Mouse (Mus musculus) neural tube, embryonic 13.5 days (tissue): ENCODE measurements around the gene Ptpn1. TPM values are rescaled to one million over a fixed set of nuclear protein-coding genes. Genes with fewer than 3 reads are reported as not detected.

Experiments used
- ATAC-seq: fragments of 200-750 bp; cut with Nextera tagmentation; 2 replicates; pipeline ENCODE4 v1.8.0; 2017; ENCODE audit warnings: low read depth, mild to moderate bottlenecking, moderate TSS enrichment, moderate library complexity
- H3K27ac ChIP-seq: fragments of 300-500 bp; sonication (generic); replicated peaks from 2 replicates; pipeline ENCODE4 v1.5.1; 2015; ENCODE audit warnings: moderate library complexity, mild to moderate bottlenecking, inconsistent platforms
- H3K27me3 ChIP-seq: fragments of 300-500 bp; sonication (generic); 2 replicates; pipeline ENCODE4 v1.6.1; 2015; ENCODE audit warnings: mild to moderate bottlenecking, inconsistent platforms
- H3K36me3 ChIP-seq: fragments of 300-500 bp; sonication (generic); 2 replicates; pipeline ENCODE4 v1.6.1; 2015; ENCODE audit warnings: mild to moderate bottlenecking, inconsistent platforms
- H3K4me1 ChIP-seq: fragments of 300-500 bp; sonication (generic); replicated peaks from 2 replicates; pipeline ENCODE4 v1.6.1; 2015; ENCODE audit warnings: inconsistent platforms
- H3K4me2 ChIP-seq: fragments of 300-500 bp; sonication (generic); 2 replicates; pipeline ENCODE4 v1.6.1; 2015; ENCODE audit warnings: inconsistent platforms, mild to moderate bottlenecking, moderate library complexity
- H3K4me3 ChIP-seq: fragments of 300-500 bp; sonication (generic); 2 replicates; pipeline ENCODE4 v1.5.1; 2015; ENCODE audit warnings: mild to moderate bottlenecking, inconsistent platforms
- H3K9ac ChIP-seq: fragments of 300-500 bp; sonication (generic); 2 replicates; pipeline ENCODE4 v1.6.1; 2015; ENCODE audit warnings: moderate library complexity, mild to moderate bottlenecking, inconsistent platforms
- H3K9me3 ChIP-seq: fragments of 300-500 bp; sonication (generic); 2 replicates; pipeline ENCODE4 v1.6.1; 2016; ENCODE audit warnings: inconsistent platforms
- WGBS: fragments of 180-500 bp; shearing (Covaris S2); methylation state at CpG from one replicate; pipeline ENCODE4 v1.1.7; 2015; 5-methylcytosine and 5-hydroxymethylcytosine counted together
- polyA plus RNA-seq: library from polyadenylated mRNA; unstranded; fragments of >200 nt; fragmentation: Nextera tagmentation; extraction: Ambion mirVana; gene quantifications from 2 replicates; pipeline ENCODE4 v1.2.1, GENCODE M21; 2015

Gene Ptpn1
- polyA plus RNA-seq, 1 experiment from 2014 or later: 110 TPM

DNA sequence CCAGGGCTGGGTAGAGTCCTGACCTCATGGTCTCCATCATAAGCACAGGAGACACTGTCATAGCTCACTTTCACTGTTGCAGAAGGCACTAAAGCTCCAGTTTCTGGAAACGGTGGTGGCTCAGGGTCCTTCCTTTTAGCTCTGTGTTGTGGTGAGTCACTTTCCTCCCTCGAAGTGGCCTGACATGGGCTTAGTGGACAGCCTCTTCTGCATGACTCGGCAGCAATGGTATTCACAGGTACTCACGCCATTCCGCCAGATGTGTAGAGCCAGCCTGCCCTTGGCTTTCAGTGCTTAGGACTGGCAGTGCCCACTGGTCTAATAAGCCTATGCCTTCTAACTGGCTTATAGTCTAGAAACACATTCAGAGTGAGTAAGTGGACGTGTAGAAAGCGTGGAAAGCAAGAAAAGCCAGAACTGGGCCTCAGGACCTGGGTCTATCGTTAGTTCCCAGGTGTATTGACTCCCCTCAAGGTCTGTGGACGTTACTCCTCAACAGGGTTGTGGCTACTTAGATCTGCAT is 32.0 kb downstream of the Ptpn1 start:
- Histone ChIP-seq H3K4me1 (peaks cover 27% of the 10 kb centered on the region), H3K4me3 (no peak overlapping the region), H3K9me3 (no peaks in the 10 kb centered on the region), H3K9ac (no peak overlapping the region), H3K36me3 (peaks cover 58% of the 10 kb centered on the region), H3K27ac (no peak overlapping the region), H3K27me3 (no peaks in the 10 kb centered on the region), H3K4me2 (no peak overlapping the region)
- WGBS: 93% methylated on average over 9 of the region's 9 CpGs
- no peak for ATAC-seq

DNA sequence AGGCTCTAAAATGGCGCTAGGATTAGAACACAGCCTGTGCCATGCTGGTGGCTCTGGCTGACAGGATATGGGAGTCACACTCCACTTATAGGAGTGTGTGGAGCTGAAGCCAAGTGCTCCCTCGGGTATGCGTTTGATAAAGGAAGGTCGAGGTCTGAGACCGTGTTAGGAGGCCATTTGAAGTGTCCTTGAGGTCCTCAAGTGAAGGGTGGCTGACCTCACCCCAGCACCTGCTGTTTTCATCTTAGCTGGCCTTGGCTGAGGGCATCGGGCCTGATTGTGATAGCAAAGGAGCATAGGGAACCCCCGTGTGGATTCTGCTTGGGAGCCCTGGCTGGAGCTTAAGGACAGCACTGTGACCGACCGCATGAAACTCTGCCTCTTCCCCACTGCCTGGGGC is 32.5 kb downstream of the Ptpn1 start:
- 89% methylated on average over 9 of the region's 9 CpGs for WGBS
- Histone ChIP-seq H3K27me3 (no peaks in the 10 kb centered on the region), H3K9ac (no peak overlapping the region), H3K4me2 (no peak overlapping the region), H3K9me3 (no peaks in the 10 kb centered on the region), H3K27ac (no peak overlapping the region), H3K36me3 (peaks cover 63% of the 10 kb centered on the region), H3K4me3 (no peak overlapping the region), H3K4me1 (peaks cover 22% of the 10 kb centered on the region)
- no peak for ATAC-seq

DNA sequence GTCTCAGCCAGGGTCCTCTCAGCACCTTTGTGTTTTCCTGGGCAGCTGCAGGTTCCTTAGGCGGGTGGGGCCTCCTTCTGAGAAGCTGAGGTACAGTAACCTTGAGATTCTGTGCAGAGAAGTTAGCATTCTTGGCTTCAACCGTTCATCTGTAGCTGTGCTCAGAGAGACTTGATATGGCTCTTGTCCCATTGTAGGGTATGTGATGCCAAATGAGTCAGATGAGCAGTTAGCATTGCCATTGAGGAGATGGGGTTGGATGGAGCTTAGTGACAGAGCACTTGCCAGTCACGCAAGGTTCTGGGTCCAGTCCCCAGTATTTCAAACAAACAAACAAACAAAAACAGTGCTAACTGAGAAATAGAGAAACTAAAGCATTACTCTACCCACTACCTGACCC is 34.1 kb downstream of the Ptpn1 start:
- peaks cover 79% of the 10 kb centered on the region for H3K36me3 ChIP-seq
- WGBS: 91% methylated on average over 3 of the region's 3 CpGs
- no peaks in the 10 kb centered on the region for H3K27me3 ChIP-seq

DNA sequence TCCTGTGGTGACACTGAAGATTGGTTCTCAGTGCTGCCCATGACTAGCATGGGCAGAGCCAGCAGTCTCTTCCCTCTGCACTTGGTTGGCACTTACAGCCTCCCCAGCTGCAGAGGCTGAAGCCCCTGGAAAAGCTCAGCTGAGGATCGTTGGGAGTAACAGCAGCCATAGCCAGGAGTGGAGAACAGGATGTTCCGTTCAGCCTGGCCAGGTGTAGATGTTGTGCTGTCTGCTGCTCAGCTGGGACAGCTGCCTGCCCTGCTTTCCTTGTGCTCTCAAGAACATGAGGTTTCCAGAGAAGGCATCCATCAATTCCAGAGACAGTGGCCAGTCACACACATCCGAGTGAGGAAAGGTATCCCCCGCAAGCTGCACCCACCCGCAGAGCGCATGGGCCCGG is 36.6 kb downstream of the Ptpn1 start:
- H3K9ac ChIP-seq: no peak overlapping the region
- H3K27ac ChIP-seq: no peak overlapping the region
- no peaks in the 10 kb centered on the region for H3K9me3 ChIP-seq
- no peak for ATAC-seq
- H3K36me3 ChIP-seq: peaks cover 100% of the 10 kb centered on the region
- no peak overlapping the region for H3K4me3 ChIP-seq
- no peak overlapping the region for H3K4me2 ChIP-seq
- H3K4me1 ChIP-seq: no peaks in the 10 kb centered on the region
- H3K27me3 ChIP-seq: no peaks in the 10 kb centered on the region
- 95% methylated on average over 7 of the region's 7 CpGs for WGBS

More for the DNA sequence above, 34.1 kb downstream of the Ptpn1 start:
- no peak overlapping the region for H3K4me3 ChIP-seq
- no peaks in the 10 kb centered on the region for H3K9me3 ChIP-seq
- H3K4me1 ChIP-seq: peaks cover 7% of the 10 kb centered on the region
- ATAC-seq: no peak
- no peak overlapping the region for H3K27ac ChIP-seq
- H3K9ac ChIP-seq: no peak overlapping the region
- no peak overlapping the region for H3K4me2 ChIP-seq

DNA sequence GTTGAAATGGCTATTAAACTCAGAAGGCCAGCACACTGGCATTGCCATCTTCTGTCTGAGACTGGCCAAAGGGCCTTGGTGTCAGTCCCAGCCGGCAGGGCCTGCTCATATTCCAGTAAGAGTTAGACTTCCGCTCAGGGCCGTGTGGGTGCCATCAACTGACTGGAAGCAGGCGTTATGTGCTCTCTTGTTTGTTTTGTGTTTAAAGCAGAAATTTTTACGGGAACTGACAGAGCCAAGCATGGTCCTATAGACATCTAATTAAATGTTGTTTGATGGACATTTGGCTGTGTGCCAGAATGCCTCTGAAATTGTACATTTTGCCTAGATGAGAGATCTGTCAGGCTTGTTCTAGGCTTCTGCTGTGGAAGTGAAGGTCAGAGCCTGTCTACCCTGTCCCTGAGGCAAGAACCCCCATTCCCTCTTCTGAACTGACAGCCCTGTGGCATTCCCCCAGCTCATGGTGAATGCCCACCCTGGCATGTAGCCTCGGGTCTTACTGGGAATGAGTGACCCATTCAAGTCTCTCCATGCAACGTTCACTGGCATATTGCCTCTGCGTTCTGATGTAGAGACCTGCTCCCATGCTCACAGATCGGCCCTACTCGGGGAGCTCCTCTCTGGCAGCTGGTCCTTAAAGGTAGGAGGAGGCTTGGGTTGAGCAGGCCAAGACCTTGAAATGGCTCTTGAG is 38.1 kb downstream of the Ptpn1 start:
- ATAC-seq: no peak
- no peaks in the 10 kb centered on the region for H3K27me3 ChIP-seq

DNA sequence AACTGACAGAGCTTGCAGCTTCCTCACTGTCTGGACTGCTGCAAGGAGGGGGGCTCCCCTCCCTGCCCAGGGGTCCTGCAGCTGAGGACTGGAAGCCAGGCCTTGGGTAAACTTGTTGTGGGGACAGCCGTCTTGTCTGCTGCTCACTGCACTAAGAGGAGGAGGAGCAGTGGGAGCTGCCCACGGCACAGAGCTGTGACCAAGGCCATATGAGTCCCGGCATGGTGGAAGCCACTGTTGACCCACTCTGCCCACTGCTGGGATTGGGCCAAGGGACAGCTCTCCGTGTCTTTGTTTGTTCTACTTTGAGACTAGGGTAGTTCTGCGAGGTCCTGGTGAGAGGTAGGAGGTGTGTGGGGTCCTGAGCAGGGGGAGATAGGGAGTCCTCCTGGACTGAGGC is 40.3 kb downstream of the Ptpn1 start:
- H3K36me3 ChIP-seq: peaks cover 100% of the 10 kb centered on the region
- ATAC-seq: no peak
- H3K9me3 ChIP-seq: no peaks in the 10 kb centered on the region
- no peak overlapping the region for H3K4me2 ChIP-seq
- no peak overlapping the region for H3K9ac ChIP-seq
- H3K27ac ChIP-seq: no peak overlapping the region
- no peaks in the 10 kb centered on the region for H3K4me1 ChIP-seq
- H3K4me3 ChIP-seq: no peak overlapping the region
- H3K27me3 ChIP-seq: no peaks in the 10 kb centered on the region
- WGBS: 79% methylated on average over 5 of the region's 5 CpGs

More for the DNA sequence above, 38.1 kb downstream of the Ptpn1 start:
- Histone ChIP-seq H3K9ac (no peak overlapping the region), H3K4me1 (no peaks in the 10 kb centered on the region), H3K36me3 (peaks cover 100% of the 10 kb centered on the region), H3K9me3 (no peaks in the 10 kb centered on the region), H3K27ac (no peak overlapping the region), H3K4me2 (no peak overlapping the region), H3K4me3 (no peak overlapping the region)
- WGBS: 86% methylated on average over 10 of the region's 10 CpGs

- H3K4me2 ChIP-seq: no peak overlapping the region
- H3K27ac ChIP-seq: no peak overlapping the region
- H3K36me3 ChIP-seq: peaks cover 100% of the 10 kb centered on the region
- no peaks in the 10 kb centered on the region for H3K9me3 ChIP-seq
- H3K27me3 ChIP-seq: no peaks in the 10 kb centered on the region
- no peak overlapping the region for H3K9ac ChIP-seq
- ATAC-seq: no peak
- no peaks in the 10 kb centered on the region for H3K4me1 ChIP-seq
- no peak overlapping the region for H3K4me3 ChIP-seq
- WGBS: 69% methylated on average over 1 of the region's 1 CpGs
These were observed 41.0 kb downstream of the Ptpn1 start for GRCm38 (mm10) chr2:167972809-167973208.

DNA sequence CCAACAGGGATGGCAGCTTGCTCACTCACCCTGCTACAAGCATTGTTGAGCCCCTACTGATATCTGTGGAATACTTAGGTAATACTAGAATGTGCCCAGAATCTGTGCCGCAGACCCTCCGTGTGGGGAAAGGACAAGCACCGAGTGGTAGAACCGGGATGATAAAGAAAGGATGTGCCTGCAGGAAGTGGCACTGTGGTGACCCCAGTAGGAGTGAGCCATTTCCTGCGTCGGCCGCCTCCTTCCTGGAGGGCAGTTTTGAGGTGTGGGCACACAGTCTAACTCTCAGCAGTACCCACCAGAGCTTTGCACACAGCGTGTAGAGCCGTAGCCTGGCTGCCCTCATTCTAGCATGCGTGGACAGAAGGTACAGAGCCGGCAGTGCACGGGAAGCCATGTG is 43.9 kb downstream of the Ptpn1 start:
- Histone ChIP-seq H3K4me1 (no peaks in the 10 kb centered on the region; the same call in 1 of the 2 replicates), H3K4me2 (no peak overlapping the region), H3K9ac (no peak overlapping the region), H3K27ac (no peak overlapping the region), H3K36me3 (peaks cover 94% of the 10 kb centered on the region), H3K4me3 (no peak overlapping the region), H3K27me3 (no peaks in the 10 kb centered on the region), H3K9me3 (no peaks in the 10 kb centered on the region)
- no peak for ATAC-seq
- 87% methylated on average over 12 of the region's 12 CpGs for WGBS

DNA sequence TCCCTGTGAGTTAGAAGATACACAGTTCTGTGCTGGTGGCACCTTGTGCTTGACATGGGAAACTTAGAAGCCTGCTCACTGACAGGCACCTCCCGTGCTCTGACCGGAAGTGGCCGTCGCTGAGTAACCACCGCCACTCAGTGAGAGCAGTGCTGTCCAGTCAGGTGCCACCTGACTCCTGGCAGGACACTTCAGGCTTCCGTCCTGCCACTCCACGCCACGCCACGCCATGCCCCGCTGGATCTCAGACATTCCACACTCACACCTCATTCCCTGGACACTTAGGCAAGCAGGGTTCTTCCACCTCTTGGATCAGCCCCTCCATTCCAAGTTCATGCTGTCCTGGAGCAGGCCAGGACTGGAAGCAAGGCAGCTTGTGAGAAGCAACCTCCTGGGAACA is 46.4 kb downstream of the Ptpn1 start:
- WGBS: 95% methylated on average over 10 of the region's 10 CpGs
- no peak overlapping the region for H3K4me3 ChIP-seq
- H3K36me3 ChIP-seq: peaks cover 69% of the 10 kb centered on the region
- H3K9ac ChIP-seq: no peak overlapping the region
- H3K27me3 ChIP-seq: no peaks in the 10 kb centered on the region
- H3K27ac ChIP-seq: no peak overlapping the region
- no peak overlapping the region for H3K4me2 ChIP-seq
- no peaks in the 10 kb centered on the region; the same call in 1 of the 2 replicates for H3K4me1 ChIP-seq
- no peaks in the 10 kb centered on the region for H3K9me3 ChIP-seq
- no peak for ATAC-seq

DNA sequence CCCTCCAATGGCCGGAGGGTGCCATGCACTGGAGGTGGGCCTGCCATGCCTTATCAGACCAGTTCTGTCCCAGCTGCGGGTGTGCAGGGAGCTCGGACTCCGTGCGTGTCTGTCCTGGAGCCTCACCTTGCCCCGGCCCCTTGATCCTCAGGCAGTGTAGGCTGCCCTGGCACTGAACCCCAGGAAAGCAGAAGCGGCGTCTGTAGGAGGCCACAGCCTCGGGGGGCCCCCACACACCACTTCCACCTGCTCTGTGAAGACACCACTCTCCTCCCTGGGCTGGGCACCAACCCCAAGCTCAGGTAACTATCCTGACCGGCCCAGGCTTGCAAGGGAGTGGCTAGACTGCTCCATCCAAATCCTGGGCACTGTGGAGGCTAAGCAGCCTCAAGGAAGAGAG is 48.5 kb downstream of the Ptpn1 start:
- H3K9me3 ChIP-seq: no peaks in the 10 kb centered on the region
- WGBS: 89% methylated on average over 10 of the region's 10 CpGs
- H3K4me2 ChIP-seq: no peak overlapping the region
- H3K9ac ChIP-seq: no peak overlapping the region
- ATAC-seq: no peak
- H3K4me1 ChIP-seq: no peaks in the 10 kb centered on the region; the same call in 1 of the 2 replicates
- H3K27me3 ChIP-seq: no peaks in the 10 kb centered on the region
- no peak overlapping the region for H3K27ac ChIP-seq
- H3K36me3 ChIP-seq: peaks cover 47% of the 10 kb centered on the region
- H3K4me3 ChIP-seq: no peak overlapping the region

- no peak for ATAC-seq
- H3K36me3 ChIP-seq: peaks cover 25% of the 10 kb centered on the region
- H3K4me2 ChIP-seq: no peak overlapping the region
- H3K27ac ChIP-seq: no peak overlapping the region
- peaks cover 4% of the 10 kb centered on the region; the same call in 1 of the 2 replicates for H3K27me3 ChIP-seq
- no peak overlapping the region for H3K4me3 ChIP-seq
- no peaks in the 10 kb centered on the region; the same call in 1 of the 2 replicates for H3K4me1 ChIP-seq
- 73% methylated on average over 9 of the region's 9 CpGs for WGBS
- no peak overlapping the region for H3K9ac ChIP-seq
- no peaks in the 10 kb centered on the region for H3K9me3 ChIP-seq
These were observed 50.8 kb downstream of the Ptpn1 start for GRCm38 (mm10) chr2:167982646-167983045.

DNA sequence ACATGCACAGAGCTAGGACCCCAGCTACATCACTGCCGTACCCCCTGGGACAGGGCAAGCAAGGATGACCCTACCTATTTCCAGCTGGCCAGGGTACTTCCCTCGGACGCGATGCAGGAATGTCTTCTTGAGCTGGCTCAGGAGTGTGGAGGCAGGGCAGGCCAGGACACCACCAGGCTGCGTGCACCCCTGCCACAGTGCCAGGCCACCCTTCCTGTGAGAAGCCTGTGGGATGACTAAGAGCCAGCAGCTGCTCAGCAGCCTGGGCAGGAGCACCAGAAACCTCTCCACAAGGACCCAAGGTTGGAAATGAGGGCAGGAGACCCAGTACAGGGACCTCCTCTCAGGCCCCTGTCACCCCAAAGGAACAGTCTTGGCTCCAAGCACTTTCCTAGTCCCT is 52.5 kb downstream of the Ptpn1 start:
- 87% methylated on average over 5 of the region's 5 CpGs for WGBS
- no peaks in the 10 kb centered on the region for H3K9me3 ChIP-seq
- no peak for ATAC-seq

GRCm38 (mm10) chr2:167984946-167985345 is 53.1 kb downstream of the Ptpn1 start:
- ATAC-seq: no peak
- H3K27ac ChIP-seq: no peak overlapping the region
- no peak overlapping the region for H3K4me2 ChIP-seq
- no peaks in the 10 kb centered on the region for H3K9me3 ChIP-seq
- peaks cover 9% of the 10 kb centered on the region; the same call in 1 of the 2 replicates for H3K4me1 ChIP-seq
- peaks cover 3% of the 10 kb centered on the region for H3K36me3 ChIP-seq
- WGBS: 47% methylated on average over 3 of the region's 3 CpGs
- no peak overlapping the region for H3K4me3 ChIP-seq
- H3K9ac ChIP-seq: no peak overlapping the region
- peaks cover 4% of the 10 kb centered on the region; the same call in 1 of the 2 replicates for H3K27me3 ChIP-seq

More for the DNA sequence above, 52.5 kb downstream of the Ptpn1 start:
- H3K27ac ChIP-seq: no peak overlapping the region
- H3K4me1 ChIP-seq: peaks cover 5% of the 10 kb centered on the region; the same call in 1 of the 2 replicates
- H3K36me3 ChIP-seq: peaks cover 9% of the 10 kb centered on the region
- H3K4me2 ChIP-seq: no peak overlapping the region
- no peak overlapping the region for H3K4me3 ChIP-seq
- H3K27me3 ChIP-seq: peaks cover 4% of the 10 kb centered on the region; the same call in 1 of the 2 replicates
- H3K9ac ChIP-seq: no peak overlapping the region
